Mouse (Mus musculus): ENCODE data around the gene 9130230L23Rik.

Gene 9130230L23Rik

DNA sequence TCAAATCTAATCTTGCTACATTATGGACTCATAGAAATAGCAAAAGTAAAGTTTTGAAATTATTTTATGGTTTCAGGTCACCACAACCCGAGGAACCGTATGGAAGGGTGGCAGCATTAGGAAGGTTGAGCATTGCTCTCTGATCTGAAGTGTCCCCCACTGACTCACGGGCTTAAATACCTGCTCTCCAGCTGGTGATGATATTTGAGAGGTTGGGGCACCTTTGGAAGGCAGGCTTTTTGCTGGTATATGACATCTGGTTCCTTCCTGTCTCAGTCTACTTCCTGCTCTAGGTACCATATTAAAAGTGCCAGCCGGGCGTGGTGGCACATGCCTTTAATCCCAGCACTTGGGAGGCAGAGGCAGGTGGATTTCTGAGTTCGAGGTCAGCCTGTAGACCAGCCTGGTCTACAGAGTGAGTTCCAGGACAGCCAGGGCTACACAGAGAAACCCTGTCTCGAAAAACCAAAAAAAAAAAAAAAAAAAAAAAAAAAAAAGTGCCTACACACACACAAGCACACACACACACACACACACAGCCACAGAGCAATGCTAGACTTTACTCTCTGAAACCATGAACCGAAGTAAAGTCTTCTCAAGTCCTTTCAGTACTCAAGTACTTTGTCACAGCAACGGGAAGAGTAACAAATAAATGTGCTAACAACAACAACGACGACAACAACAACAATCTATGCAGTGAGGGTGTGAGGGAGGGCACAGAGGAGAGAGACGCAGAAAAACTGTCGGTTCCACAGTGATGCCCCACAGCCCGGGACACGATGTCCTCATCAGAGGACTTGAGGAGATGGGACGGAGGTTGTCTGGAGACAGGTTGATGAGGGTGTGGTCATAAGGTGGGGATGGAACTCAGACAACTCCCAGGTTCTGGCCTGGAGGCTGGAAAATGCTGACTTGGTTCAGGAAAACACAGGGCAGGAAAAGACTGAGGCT, 49.7 kb downstream of the 9130230L23Rik start:
- no peak for DNase-seq

DNA sequence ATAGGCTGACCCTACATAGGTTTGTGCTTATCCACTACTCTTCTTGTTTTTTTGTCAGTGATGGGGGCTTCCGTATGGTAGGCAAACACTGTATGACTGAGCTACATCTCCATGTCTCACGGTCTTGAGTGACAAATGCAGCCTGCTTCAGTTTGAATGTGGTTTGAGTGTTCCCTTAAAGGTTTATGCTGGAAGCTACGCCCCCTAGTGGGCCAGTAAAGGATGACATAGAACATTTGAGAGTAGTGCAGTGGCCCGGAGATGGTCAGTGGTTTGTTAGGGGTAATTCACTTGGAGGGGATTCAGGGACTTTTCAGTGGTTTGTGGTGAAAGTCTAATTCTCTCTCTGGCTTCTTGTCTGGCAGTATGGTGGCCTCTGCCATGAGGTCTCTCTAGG, 52.6 kb downstream of the 9130230L23Rik start:
- no peak for DNase-seq

DNA sequence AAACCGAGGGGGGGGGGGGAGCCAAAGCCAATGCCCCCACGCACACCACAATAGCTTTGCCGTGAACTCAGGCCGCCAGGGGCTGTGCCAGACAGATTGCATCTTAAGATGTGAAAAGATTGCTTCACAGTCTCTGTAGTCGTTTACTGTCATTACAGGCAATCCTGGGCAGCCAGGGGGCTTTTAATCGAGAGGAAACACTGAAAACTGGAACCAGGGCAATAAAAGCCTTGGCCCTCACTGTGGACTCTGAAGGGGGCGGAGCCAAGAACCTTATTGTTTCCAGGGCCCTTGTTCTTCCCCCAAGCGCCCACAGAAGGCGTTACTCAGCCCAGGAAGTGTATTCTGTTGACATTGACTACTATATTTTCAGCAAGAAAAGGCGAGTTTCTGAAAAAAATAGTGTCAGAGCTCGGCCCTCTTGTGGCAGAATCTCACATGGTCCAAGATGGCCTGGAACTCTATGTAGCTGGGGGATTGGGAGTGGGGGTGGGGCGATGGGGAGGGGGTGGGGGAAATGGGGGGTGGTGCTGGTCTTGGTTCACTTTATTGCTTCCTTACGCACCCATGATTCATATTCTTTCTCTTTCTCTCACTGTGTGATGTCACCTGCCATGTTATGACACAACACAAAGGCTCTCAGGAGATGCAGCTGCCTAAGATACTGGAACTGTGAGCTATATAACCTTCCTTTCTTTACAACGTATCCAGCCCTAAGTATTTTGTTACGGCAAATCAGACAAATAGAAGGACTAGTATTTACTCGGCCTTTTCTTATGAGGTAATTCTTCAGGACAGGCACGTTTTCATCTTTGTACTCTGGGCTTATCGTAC, 53.2 kb downstream of the 9130230L23Rik start:
- DNase-seq = no peak

DNA sequence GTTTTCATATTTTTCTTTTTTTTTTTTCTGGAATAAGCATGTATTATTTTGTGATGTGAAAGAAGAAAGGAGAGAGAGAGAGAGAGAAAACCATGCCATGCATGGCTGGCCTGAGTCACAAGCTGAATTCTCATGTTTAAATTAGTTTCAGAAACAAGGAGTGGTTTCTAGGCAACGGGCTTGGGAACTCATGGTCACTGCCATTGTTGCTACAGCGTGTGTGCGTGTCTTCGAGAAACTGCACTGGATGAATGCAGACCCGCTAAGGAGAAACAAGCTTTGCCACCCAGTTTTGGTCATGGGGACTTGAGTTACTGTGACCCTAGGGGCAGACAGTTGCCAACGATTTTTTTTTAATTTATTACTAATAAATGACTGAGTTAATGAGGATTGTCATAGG, 53.8 kb downstream of the 9130230L23Rik start:
- no peak for DNase-seq

DNA sequence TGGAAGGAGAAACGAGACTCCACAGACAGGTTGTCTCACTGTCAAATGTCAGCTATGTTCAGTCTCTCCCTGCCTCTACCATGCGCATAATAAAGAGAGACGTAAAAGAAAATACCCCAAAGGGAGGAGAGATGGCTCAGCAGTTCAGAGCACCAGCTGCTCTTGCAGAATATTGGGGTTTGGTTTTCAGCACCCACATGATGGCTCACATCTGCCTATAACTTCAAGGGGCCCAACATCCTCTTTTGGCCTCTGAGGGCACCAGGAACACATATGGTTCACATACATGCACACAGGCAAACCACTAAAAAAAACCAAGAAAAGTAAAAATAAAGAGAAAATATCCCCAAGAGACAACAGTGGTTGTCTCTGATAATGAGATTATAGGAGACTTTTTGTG, 54.3 kb downstream of the 9130230L23Rik start:
- no peak for DNase-seq

DNA sequence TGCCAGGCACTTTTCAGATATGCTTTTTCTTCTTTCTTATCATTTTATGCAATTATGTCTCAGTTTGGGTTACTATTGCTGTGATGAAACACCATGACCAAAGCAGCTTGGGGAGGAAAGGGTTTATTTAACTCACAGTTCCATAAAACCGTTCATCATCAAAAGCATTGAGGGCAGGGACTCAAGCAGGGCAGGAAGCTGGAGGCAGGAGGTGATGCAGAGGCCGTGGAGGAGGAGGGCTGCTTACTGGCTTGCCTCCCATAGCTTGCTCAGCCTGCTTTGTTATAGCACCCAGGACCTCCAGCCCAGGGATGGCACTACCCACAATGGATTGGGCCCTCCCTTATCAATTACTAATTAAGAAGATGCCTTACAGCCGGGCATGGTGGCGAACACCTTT, 62.9 kb downstream of the 9130230L23Rik start:
- no peak for DNase-seq

DNA sequence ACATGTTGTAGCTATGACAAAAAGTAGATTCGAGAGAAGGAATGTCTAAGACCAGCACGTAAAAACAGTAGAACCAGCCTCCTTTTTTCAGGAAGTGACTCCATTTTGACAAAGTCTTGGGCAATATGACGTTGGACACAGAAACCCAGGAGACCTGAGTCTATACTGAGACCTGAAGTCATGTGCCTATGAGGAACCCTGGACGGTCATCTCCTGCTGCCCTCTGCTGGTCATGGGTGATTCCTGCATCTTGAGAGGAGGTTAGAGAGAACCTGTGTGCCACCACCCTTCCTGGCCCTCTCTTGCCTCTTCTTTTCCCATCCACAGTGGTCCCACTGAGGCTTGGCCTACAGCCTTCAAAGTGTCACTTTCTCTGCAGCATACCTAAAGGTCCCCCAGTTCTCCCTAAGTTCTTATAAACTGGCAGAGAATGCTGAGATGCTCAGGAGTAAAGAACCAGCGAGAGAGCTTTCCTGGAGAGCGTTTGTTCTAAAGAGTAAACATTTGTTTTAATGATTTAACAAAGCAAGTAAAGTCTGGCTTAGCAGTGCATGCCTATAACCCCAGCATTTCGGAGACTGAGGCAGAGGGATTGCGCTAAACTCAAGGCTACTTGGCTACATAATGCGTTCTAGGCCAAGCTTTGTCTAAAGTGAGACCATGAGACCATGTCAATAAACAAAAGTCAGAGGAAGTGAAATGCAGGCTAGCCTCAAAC, 65.9 kb downstream of the 9130230L23Rik start:
- DNase-seq = peak; percentile 80

DNA sequence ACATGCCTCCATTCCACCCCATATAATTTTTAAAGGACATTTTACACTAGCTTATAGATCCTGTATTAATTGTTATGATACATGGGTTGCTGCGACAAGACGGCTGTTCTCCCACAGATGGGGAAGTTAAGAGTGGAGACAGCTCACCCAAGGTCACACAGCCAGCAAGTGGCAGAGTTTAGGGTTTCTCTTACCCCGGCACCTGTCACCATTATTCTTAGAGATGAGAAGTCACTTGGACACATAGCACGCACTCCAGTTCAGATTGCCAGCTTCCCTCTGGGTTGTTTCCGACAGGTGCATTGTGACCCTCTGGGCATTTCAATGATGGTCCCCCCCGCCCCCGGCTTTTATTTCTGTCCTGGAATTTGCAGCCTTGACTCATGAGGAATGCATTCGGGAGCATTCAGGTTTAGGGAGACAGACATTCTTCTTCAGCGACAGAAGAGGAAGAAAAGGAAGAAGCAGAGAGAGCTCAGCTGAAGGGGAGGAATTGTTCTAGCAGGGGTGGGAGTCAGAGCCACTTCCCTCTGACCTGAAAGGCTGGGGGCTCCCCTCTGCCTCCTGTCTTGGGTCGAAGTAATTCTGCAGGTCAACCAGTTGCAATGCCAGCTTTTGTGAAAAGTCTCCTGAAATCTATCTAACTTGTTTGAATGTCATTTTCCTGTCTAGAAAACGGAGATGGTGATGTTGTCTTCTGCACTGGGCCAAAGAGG, 66.9 kb downstream of the 9130230L23Rik start:
- no peak for DNase-seq

DNA sequence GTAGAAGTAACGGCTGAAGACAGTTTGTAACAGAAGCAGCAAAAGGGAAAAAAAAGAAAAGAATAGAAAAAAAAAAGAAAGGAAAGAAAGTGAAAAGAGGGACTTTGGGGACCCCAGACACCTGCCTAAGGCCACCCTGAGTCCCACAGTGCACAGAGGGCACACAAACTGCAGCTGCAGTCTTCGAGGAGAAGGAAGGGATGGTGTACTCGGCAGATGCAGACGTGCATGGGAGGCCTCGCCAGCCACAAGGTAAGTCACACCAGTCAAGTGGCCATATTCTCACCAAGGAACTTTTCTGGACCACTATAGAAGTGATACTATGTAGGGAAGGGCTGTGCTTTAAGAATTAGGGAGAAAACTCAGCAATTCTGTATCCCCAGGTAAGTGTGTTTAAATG, 69.3 kb downstream of the 9130230L23Rik start, which contains the start of gene Chrna9:
TSS of gene Chrna9 (plus strand) at position 139 of the 400 bp plus-strand sequence.
- no peak for DNase-seq

DNA sequence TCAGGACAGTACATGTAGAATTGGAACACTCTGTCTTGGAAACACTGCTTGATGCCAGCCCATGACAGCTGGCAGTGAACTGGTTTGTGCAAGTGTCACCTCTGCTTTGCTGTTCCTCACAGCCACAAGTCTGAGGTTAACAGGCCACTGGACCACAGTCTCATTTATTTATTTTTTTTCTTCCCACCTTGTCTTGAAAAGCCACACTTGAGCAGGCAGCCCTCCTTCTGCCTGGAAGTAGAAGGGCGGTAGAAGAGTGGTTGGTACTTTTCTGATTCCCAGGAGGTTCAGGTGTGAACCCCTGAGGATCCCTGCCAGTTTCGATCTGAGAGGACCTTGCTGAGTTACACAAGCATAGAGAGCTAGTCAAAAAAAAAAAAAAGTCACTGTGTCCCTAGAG, 70.3 kb downstream of the 9130230L23Rik start:
- no peak for DNase-seq

DNA sequence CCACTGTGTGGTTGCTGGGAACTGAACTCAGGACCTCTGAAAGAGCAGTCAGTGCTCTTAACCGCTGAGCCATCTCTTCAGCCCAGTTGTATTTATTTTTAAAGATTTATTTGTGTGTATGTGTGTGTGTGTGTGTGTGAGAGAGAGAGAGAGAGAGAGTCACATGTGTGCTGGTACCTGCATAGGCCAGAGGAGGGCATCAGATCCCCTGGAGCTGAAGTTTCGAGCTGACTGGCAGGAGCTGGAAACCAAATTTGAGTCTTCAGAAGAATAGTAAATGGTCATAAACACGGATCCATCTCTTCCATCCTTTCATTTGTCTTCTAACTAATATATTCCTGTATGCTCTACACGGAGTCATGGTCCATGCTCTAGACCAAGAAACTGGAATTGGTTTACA, 70.8 kb downstream of the 9130230L23Rik start:
- no peak for DNase-seq

DNA sequence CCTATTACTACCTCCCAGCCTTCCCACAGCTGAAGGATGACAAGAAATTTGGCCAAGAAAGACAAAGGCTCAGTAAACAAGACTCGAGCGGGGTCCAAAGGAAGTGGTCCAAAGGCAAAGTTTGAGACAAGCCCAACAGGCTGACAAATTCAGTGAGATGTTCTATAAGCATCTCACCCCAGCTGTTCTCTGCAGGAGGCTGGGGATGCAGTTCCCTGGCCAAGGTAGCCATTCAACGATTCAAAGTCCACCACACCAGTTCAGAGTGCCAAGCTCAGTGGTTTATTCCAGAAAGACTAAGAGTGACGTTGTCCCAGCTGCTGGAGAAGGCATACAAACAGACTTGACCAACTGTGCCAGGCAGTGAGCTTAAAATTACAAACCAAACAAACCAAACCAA, 73.9 kb downstream of the 9130230L23Rik start:
- no peak for DNase-seq

Measured in liver (tissue).